Mouse (Mus musculus) heart, adult 2 months (tissue): ENCODE results near the gene Rcc2.

Experiments
- CTCF ChIP-seq: fragments of 200-600 bp; IDR thresholded peaks from 2 replicates; pipeline ENCODE4 v1.8.1; 2022; ENCODE audit warnings: antibody characterized with exemption, mild to moderate bottlenecking, moderate library complexity
- EP300 ChIP-seq: fragments of 200-500 bp; IDR thresholded peaks from 2 replicates; pipeline ENCODE4 v1.6.1; 2011; ENCODE audit warnings: low read depth, low read length, control low read depth; ENCODE audit not compliant: insufficient read depth
- POLR2A ChIP-seq: fragments of 200-500 bp; IDR thresholded peaks from 2 replicates; pipeline ENCODE4 v1.6.1; 2011; ENCODE audit warnings: mild to moderate bottlenecking, low read depth, low read length, control low read depth; ENCODE audit not compliant: insufficient read depth

DNA sequence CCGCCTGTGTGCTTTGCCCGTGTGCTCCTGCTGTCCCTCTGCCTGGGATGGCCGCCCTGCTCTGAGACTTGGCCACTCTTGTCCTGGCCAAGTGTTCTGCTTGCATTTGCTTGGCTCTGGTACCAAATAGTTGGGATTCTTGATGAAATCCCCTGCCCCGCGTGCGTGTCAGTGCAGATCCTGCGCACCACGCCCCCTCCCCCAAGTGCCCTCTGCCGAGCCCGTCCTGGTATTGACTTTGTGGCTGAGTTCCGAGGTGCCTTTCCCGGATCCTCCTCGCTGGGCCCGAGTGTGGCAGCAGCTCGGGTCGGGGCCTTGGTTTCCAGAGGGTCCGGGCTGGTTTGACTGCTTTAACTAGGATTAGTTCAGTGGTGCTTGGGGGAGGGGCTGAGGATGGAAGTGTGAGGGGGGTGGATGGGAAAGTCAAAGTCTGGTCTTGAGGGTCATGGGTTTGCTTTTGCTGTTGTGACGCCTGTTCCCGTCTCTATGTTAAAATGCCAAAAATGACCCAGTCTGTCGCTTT, 21.7 kb downstream of the Rcc2 start:
- TF ChIP-seq CTCF (no peak), EP300 (no peak), POLR2A (no peak)
